Mouse (Mus musculus) midbrain, embryonic 16.5 days (tissue): ENCODE data around the gene Gm20388. TPM values are rescaled to one million over a fixed set of nuclear protein-coding genes. Genes with fewer than 3 reads are reported as not detected.
A peak's percentile ranks its signal among the peaks of the same experiment; 100 is the strongest.

ENCODE experiments used
- ATAC-seq: fragments of 200-750 bp; cut with Nextera tagmentation; 2 replicates; pipeline ENCODE4 v1.8.0; 2017; ENCODE audit warnings: moderate TSS enrichment
- H3K27ac ChIP-seq: fragments of 300-500 bp; sonication (generic); 2 replicates; pipeline ENCODE4 v1.5.1; 2014; ENCODE audit warnings: mild to moderate bottlenecking, low read length, mixed read lengths
- H3K27me3 ChIP-seq: fragments of 300-500 bp; sonication (generic); 2 replicates; pipeline ENCODE4 v1.6.1; 2014; ENCODE audit warnings: low read depth, low read length, mixed read lengths; ENCODE audit not compliant: control insufficient read depth, insufficient read depth
- H3K36me3 ChIP-seq: fragments of 300-500 bp; sonication (generic); 2 replicates; pipeline ENCODE4 v1.6.1; 2014; ENCODE audit warnings: mild to moderate bottlenecking, low read length, moderate library complexity, mixed read lengths; ENCODE audit not compliant: control insufficient read depth, insufficient read depth
- H3K4me1 ChIP-seq: fragments of 300-500 bp; sonication (generic); 2 replicates; pipeline ENCODE4 v1.6.1; 2014; ENCODE audit warnings: mild to moderate bottlenecking, low read length, mixed read lengths; ENCODE audit not compliant: control insufficient read depth, insufficient read depth
- H3K4me2 ChIP-seq: fragments of 300-500 bp; sonication (generic); 2 replicates; pipeline ENCODE4 v1.6.1; 2014; ENCODE audit warnings: mild to moderate bottlenecking, low read length, mixed read lengths
- H3K4me3 ChIP-seq: fragments of 300-500 bp; sonication (generic); 2 replicates; pipeline ENCODE4 v1.5.1; 2014; ENCODE audit warnings: low read depth, mild to moderate bottlenecking, low read length, moderate library complexity, mixed read lengths
- H3K9ac ChIP-seq: fragments of 300-500 bp; sonication (generic); 2 replicates; pipeline ENCODE4 v1.6.1; 2014; ENCODE audit warnings: low read depth, low read length, mixed read lengths
- H3K9me3 ChIP-seq: fragments of 300-500 bp; sonication (generic); replicated peaks from 2 replicates; pipeline ENCODE4 v1.6.1; 2014; ENCODE audit warnings: mild to moderate bottlenecking, low read length, mixed read lengths; ENCODE audit not compliant: control insufficient read depth, poor library complexity, severe bottlenecking
- WGBS: fragments of 180-500 bp; shearing (Covaris S2); extraction: QIAGEN DNeasy Blood & Tissue Kit; methylation state at CpG from one replicate; pipeline ENCODE4 v1.1.7; 2014; 5-methylcytosine and 5-hydroxymethylcytosine counted together
- polyA plus RNA-seq: library from polyadenylated mRNA; unstranded; fragments of >200 nt; fragmentation: Nextera tagmentation; extraction: Ambion mirVana; gene quantifications from 2 replicates; pipeline ENCODE4 v1.2.1, GENCODE M21; 2015

Gene Gm20388
- polyA plus RNA-seq, 1 experiment from 2014 or later, result 7.5 TPM

- H3K27ac ChIP-seq, result peak overlapping the region; percentile 96
- H3K9ac ChIP-seq, result peak overlapping the region; percentile 96
- no peaks in the 10 kb centered on the region for H3K9me3 ChIP-seq
- H3K4me1 ChIP-seq, result peaks cover 33% of the 10 kb centered on the region
- peak overlapping the region; percentile 92 for H3K4me3 ChIP-seq
- peak overlapping the region; percentile 97 for H3K4me2 ChIP-seq
- peak; percentile 15 for ATAC-seq
- under 1% methylated on average over 58 of the region's 97 CpGs for WGBS
- H3K36me3 ChIP-seq, result no peaks in the 10 kb centered on the region; the same call in 1 of the 2 replicates
- no peaks in the 10 kb centered on the region for H3K27me3 ChIP-seq
Observed at GRCm38 (mm10) chr8:121950749-121951655, 2040.4 kb downstream of the Gm20388 start.

DNA sequence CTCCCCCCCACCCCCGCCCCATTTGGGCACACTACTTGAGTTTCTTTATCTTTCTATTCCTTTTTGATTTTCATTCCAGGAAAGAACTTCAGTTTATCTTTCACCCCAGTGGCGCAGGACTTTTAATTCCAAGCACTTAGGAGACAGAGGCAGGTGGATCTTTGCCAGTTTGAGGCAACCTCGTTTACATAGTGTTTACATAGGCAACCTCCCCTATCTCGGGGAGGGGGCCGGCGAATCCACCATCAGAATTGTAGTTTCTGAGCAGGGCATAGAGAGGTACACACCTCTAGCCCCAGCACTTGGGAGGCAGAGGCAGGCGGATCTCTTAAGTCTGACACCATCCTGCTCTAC lies 2041.0 kb downstream of the Gm20388 start:
- peak overlapping the region; percentile 92 for H3K4me3 ChIP-seq
- WGBS, result 32% methylated on average over 7 of the region's 7 CpGs
- H3K27me3 ChIP-seq, result no peaks in the 10 kb centered on the region
- peak overlapping the region; percentile 96 for H3K27ac ChIP-seq
- peaks cover 35% of the 10 kb centered on the region for H3K4me1 ChIP-seq
- no peak for ATAC-seq
- no peaks in the 10 kb centered on the region; the same call in 1 of the 2 replicates for H3K36me3 ChIP-seq
- peak overlapping the region; percentile 97 for H3K4me2 ChIP-seq
- no peaks in the 10 kb centered on the region for H3K9me3 ChIP-seq
- H3K9ac ChIP-seq, result peak overlapping the region; percentile 96

- H3K27ac ChIP-seq, result no peak overlapping the region
- no peak for ATAC-seq
- H3K4me1 ChIP-seq, result peaks cover 34% of the 10 kb centered on the region
- peak overlapping the region; percentile 37; the same call in 1 of the 2 replicates for H3K9ac ChIP-seq
- no peaks in the 10 kb centered on the region for H3K27me3 ChIP-seq
- H3K4me2 ChIP-seq, result peak overlapping the region; percentile 97; the same call in 1 of the 2 replicates
- H3K36me3 ChIP-seq, result no peaks in the 10 kb centered on the region; the same call in 1 of the 2 replicates
- H3K9me3 ChIP-seq, result no peaks in the 10 kb centered on the region
- H3K4me3 ChIP-seq, result no peak overlapping the region
Observed at GRCm38 (mm10) chr8:121952122-121952521, 2041.5 kb downstream of the Gm20388 start.

DNA sequence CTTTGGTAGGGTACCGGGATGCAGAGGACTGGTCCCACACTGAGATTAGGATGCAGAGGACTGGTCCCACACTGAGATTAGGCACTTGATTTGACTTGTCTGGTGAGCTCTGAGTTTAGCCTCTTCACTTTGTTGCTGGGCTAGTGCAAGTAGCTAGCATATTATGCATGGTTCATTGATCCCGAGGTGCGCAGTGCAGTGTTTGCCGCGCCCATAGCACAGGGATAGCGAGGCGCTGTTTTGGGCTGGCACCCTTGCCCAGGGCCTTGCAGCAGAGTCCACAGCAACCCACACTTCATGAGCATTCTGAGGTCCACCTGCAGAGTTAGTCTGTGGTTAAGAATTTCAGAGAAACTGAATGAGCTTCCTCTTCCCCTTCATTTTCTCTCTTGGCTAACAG lies 2042.2 kb downstream of the Gm20388 start:
- H3K36me3 ChIP-seq, result no peaks in the 10 kb centered on the region; the same call in 1 of the 2 replicates
- 0 out of 2 replicates have a peak overlapping the region, but pooled peaks have one; percentile 20 for H3K4me2 ChIP-seq
- no peak overlapping the region for H3K4me3 ChIP-seq

DNA sequence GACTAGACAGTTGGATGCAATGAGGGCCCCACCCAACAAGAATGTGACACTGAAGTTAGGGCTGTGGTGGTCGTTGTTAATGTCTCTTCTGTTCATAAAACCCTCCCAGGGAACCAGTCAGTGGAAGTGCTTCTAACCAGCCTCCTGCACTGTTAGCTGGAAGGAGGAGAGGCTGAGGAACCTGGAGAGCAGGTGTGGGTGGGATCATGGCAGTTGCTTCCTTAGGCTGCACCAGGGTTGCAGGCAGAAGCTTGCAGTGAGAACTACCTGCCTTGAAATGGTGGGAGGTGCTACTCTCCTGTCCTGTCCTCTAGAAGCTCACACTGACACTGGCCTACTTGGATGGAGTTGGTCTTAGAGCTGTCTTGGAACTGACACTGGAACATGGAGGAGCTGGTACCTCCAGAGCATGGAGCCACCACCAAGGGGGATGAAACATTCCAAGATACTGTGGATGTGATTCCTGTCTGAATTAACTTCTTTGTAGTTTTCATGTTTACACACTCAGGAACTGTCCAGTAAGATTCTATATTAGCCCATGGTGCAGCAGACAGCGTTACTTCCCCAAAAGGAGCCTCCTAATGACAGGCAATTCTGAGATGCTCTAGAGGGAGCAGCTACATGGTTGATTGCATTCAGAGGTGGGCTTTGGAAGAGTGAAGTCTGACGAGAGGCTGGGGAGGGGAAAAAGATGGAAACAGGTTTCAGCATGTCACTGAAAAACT lies 2043.3 kb downstream of the Gm20388 start:
- H3K4me1 ChIP-seq, result peaks cover 22% of the 10 kb centered on the region
- no peaks in the 10 kb centered on the region for H3K27me3 ChIP-seq
- no peak overlapping the region for H3K4me2 ChIP-seq
- no peaks in the 10 kb centered on the region for H3K9me3 ChIP-seq
- no peak for ATAC-seq
- H3K9ac ChIP-seq, result no peak overlapping the region
- H3K4me3 ChIP-seq, result no peak overlapping the region
- no peaks in the 10 kb centered on the region; the same call in 1 of the 2 replicates for H3K36me3 ChIP-seq
- no peak overlapping the region for H3K27ac ChIP-seq
- WGBS, result 74% methylated on average over 3 of the region's 3 CpGs

More for the DNA sequence above, 2042.2 kb downstream of the Gm20388 start:
- H3K9ac ChIP-seq, result peak overlapping the region; percentile 37; the same call in 1 of the 2 replicates
- H3K4me1 ChIP-seq, result peaks cover 28% of the 10 kb centered on the region
- H3K27ac ChIP-seq, result no peak overlapping the region
- WGBS, result 84% methylated on average over 7 of the region's 7 CpGs
- ATAC-seq, result no peak
- no peaks in the 10 kb centered on the region for H3K27me3 ChIP-seq
- no peaks in the 10 kb centered on the region for H3K9me3 ChIP-seq

DNA sequence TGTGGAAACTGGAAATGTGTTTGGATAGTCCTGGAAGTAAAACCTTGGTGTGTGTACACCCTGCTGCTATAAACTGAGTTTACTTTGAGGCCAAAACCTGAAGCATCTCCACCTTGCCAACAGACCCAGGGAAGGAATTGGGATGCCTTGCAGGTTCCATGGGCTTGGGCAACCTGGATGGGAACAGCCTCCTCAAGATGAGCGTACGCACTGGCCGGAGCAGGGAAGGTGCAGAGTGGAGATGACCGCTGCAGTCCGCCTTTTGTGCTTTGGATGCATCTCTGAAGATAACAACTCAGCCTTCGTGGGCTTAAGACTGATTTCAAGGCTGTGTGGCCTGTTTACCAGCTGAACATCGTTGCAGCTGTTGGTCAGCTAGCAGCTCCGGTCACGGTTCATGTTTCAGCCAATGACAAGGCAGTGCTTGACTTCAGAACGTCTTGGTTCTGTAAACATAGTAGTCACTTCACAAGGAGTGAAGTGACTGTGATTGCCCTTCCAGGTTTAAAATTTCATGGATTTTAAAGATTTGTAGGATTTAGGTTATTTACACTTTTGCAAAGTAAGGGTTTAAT lies 2044.4 kb downstream of the Gm20388 start:
- H3K27me3 ChIP-seq, result no peaks in the 10 kb centered on the region
- no peak overlapping the region for H3K4me2 ChIP-seq
- H3K4me3 ChIP-seq, result no peak overlapping the region
- no peaks in the 10 kb centered on the region for H3K9me3 ChIP-seq
- H3K36me3 ChIP-seq, result no peaks in the 10 kb centered on the region; the same call in 1 of the 2 replicates
- no peak for ATAC-seq
- no peak overlapping the region for H3K27ac ChIP-seq
- 91% methylated on average over 10 of the region's 10 CpGs for WGBS
- no peak overlapping the region for H3K9ac ChIP-seq
- H3K4me1 ChIP-seq, result peaks cover 19% of the 10 kb centered on the region

DNA sequence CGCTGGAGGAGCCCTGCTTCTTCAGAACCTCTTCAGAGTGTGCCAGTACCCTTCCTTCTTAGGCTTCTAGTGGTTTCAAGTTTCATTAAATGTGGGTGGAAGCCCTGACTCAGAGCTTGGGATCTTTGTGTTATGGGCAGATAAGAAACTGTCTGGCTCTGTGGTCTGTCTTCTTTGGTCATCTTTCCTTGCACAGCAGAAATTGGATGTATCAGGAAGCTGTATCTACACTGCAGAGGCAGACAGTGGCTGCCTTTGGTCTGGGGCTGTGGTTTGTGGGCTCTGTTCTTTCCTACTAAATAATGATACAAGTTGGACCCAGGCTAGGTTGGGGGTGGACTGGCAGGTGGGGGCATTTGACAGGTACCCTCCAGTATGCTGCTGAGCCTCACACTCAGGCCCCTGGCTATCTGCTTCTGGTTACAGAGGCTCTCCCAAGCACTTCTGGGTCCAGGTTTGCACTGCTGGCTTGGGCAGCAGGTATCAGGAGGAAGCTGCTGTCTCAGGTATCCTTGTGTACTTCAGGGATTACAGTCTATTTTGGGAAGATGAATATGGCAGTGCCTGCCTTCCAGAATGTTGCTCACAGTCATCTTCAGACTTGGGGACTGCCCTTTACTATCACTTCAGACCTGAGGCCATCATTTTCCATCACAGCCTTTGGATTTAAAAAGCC lies 2045.3 kb downstream of the Gm20388 start:
- no peak overlapping the region for H3K27ac ChIP-seq
- no peak for ATAC-seq
- H3K27me3 ChIP-seq, result no peaks in the 10 kb centered on the region
- H3K36me3 ChIP-seq, result no peaks in the 10 kb centered on the region; the same call in 1 of the 2 replicates
- no peak overlapping the region for H3K4me3 ChIP-seq
- no peaks in the 10 kb centered on the region for H3K9me3 ChIP-seq
- no peak overlapping the region for H3K4me2 ChIP-seq
- 89% methylated on average over 1 of the region's 1 CpGs for WGBS
- peaks cover 19% of the 10 kb centered on the region for H3K4me1 ChIP-seq
- no peak overlapping the region for H3K9ac ChIP-seq

GRCm38 (mm10) chr8:121958395-121958794 lies 2047.8 kb downstream of the Gm20388 start:
- Histone ChIP-seq H3K4me3 (no peak overlapping the region), H3K9ac (no peak overlapping the region), H3K9me3 (no peaks in the 10 kb centered on the region), H3K36me3 (no peaks in the 10 kb centered on the region; the same call in 1 of the 2 replicates), H3K27me3 (no peaks in the 10 kb centered on the region), H3K4me2 (no peak overlapping the region), H3K4me1 (peaks cover 2% of the 10 kb centered on the region; the same call in 1 of the 2 replicates), H3K27ac (no peak overlapping the region)
- WGBS, result 93% methylated on average over 1 of the region's 1 CpGs
- no peak for ATAC-seq
